Mouse (Mus musculus) brain, embryonic 14.5 days (tissue): Measurements from ENCODE around the gene Ap5b1.
A peak's percentile ranks its signal among the peaks of the same experiment; 100 is the strongest.

ENCODE experiments used
- CTCF ChIP-seq: fragments of 200-500 bp; IDR thresholded peaks from 2 replicates; pipeline ENCODE4 v1.5.1; 2012; ENCODE audit warnings: inconsistent platforms, mild to moderate bottlenecking, moderate library complexity, borderline replicate concordance; ENCODE audit not compliant: insufficient read depth, insufficient read length; ENCODE audit errors: extremely low read depth
- POLR2A ChIP-seq: fragments of 200-500 bp; IDR thresholded peaks from 2 replicates; pipeline ENCODE4 v1.6.1; 2012; ENCODE audit warnings: mild to moderate bottlenecking, inconsistent platforms, borderline replicate concordance; ENCODE audit not compliant: poor library complexity, insufficient read depth, insufficient read length, severe bottlenecking; ENCODE audit errors: extremely low read depth

GRCm38 (mm10) chr19:5567534-5568469 lies at the start of gene Ap5b1:
- TF ChIP-seq CTCF (peak; percentile 97), POLR2A (0 out of 2 replicates have a peak, but pooled peaks have one; percentile 6)
